Mouse (Mus musculus): Measurements from ENCODE around the gene Lad1.

Gene Lad1

GRCm38 (mm10) chr1:135861980-135862552 lies 43.7 kb downstream of the Lad1 start:
- in situ Hi-C loops (cut with MboI; ENCODE audit: low pct_unique_long_range_greater_than_20kb in 1 of 2, low sequenced_read_pairs in 2 of 2, unreplicated experiment in 1 of 2): no loop called here

GRCm38 (mm10) chr1:135862561-135862960 lies 44.2 kb downstream of the Lad1 start:
- in situ Hi-C loops (cut with MboI; ENCODE audit: low pct_unique_long_range_greater_than_20kb in 1 of 2, low sequenced_read_pairs in 2 of 2, unreplicated experiment in 1 of 2): no loop called here

DNA sequence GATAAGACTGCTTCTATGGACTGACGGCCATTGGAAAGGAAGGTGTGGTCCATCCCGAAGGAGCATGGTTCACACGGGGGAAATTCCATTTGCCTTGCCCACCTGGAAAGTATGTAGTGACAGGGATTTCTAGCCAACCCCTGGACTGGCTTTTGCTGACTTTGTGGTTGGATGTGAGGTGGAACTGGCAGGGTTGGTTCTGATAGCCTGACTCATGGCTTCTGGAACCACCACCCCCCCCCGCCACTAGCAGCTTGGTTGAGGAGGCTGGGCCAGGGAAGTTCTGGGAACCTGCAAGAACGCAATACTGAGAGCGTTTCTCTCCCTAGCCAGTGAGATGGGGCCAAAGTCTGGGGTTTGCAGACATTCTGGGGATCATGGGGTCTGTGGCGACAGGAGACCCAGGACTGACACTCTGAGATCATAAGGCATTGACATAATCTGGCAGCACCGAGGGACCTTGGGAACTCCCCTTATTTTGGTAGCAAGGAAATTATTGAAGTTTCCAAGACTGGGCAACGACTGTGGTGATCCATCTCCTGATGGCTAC lies 45.5 kb downstream of the Lad1 start:
- in situ Hi-C loops (cut with MboI; ENCODE audit: low pct_unique_long_range_greater_than_20kb in 1 of 2, low sequenced_read_pairs in 2 of 2, unreplicated experiment in 1 of 2): no loop called here

DNA sequence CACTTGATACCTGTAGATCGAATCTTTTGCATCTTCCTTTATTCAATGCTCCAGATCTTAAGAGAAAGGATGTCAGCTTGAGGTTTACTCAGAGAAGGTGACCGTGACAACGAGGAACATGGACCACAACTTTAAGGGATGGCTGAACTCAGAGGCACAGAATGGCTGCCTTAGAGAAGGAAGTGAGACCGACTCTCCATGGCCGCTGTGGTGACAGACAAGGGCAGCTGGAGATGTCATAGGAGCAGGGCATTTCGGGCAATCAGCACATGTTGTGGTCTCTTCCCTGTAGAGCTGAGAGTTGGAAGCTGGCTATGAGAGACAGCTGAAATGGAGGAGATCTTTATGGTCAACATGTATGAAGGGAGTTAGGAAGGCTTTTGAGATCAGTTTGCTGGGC lies 46.4 kb downstream of the Lad1 start:
- in situ Hi-C loops (cut with MboI; ENCODE audit: low pct_unique_long_range_greater_than_20kb in 1 of 2, low sequenced_read_pairs in 2 of 2, unreplicated experiment in 1 of 2): loop anchor here in 1 of 2 experiments (5.0 kb wide), 1 partner anchor 77 kb away; no protein-coding TSS in a partner anchor

- in situ Hi-C loops (cut with MboI; ENCODE audit: low pct_unique_long_range_greater_than_20kb in 1 of 2, low sequenced_read_pairs in 2 of 2, unreplicated experiment in 1 of 2): loop anchor here in 1 of 2 experiments (5.0 kb wide), 1 partner anchor 77 kb away; no protein-coding TSS in a partner anchor
Measured at GRCm38 (mm10) chr1:135865518-135866194, 47.3 kb downstream of the Lad1 start.

- in situ Hi-C loops (cut with MboI; ENCODE audit: low pct_unique_long_range_greater_than_20kb in 1 of 2, low sequenced_read_pairs in 2 of 2, unreplicated experiment in 1 of 2): loop anchor here in 1 of 2 experiments (5.0 kb wide), 1 partner anchor 74 kb away; no protein-coding TSS in a partner anchor
Measured at GRCm38 (mm10) chr1:135868570-135868969, 50.2 kb downstream of the Lad1 start.

GRCm38 (mm10) chr1:135872991-135873390 lies 54.6 kb downstream of the Lad1 start:
- in situ Hi-C loops (cut with MboI; ENCODE audit: low pct_unique_long_range_greater_than_20kb in 1 of 2, low sequenced_read_pairs in 2 of 2, unreplicated experiment in 1 of 2): no loop called here

- in situ Hi-C loops (cut with MboI; ENCODE audit: low pct_unique_long_range_greater_than_20kb in 1 of 2, low sequenced_read_pairs in 2 of 2, unreplicated experiment in 1 of 2): no loop called here
Measured at GRCm38 (mm10) chr1:135877248-135877647, 58.9 kb downstream of the Lad1 start.

GRCm38 (mm10) chr1:135882385-135883109 lies 64.1 kb downstream of the Lad1 start:
- in situ Hi-C loops (cut with MboI; ENCODE audit: low pct_unique_long_range_greater_than_20kb in 1 of 2, low sequenced_read_pairs in 2 of 2, unreplicated experiment in 1 of 2): no loop called here

Measured in mouse embryonic stem cell (cell line).